Mouse (Mus musculus): Measurements from ENCODE around the gene Fam20c. TPM values are rescaled to one million over a fixed set of nuclear protein-coding genes. Genes with fewer than 3 reads are reported as not detected.
A peak's percentile ranks its signal among the peaks of the same experiment; 100 is the strongest.

Gene Fam20c
- polyA plus RNA-seq, 1 experiment from 2014 or later: 1.1 TPM

DNA sequence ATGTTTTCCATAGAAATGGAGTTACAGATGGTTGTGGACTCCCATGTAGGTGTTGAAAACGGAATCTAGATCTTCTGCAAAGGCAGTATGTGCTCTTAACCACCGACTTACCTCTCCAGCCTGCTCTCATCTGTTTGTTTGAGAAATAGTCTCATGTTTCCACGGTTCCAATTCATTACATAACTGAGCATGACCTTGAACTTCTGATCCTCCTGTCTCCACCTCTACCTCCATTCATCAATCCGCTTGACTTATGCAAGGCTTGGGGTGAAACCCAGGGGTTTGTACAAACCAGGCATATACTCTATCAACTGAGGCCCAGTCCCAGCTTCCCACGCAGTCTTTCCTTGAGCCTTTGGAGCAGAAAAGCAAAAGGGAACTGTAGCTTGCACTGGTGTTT is 12.8 kb upstream of the Fam20c start:
- no peaks in the 10 kb centered on the region; the same call in 1 of the 2 replicates for H3K27me3 ChIP-seq (ENCODE audit: low read depth, poor library complexity, severe bottlenecking)
- H3K4me1 ChIP-seq: peaks cover 17% of the 10 kb centered on the region; the same call in 1 of the 2 replicates
- H3K9me3 ChIP-seq (replicated peaks): no peaks in the 10 kb centered on the region
- no peak overlapping the region for H3K4me3 ChIP-seq
- no peaks in the 10 kb centered on the region for H3K36me3 ChIP-seq
- H3K27ac ChIP-seq: no peak overlapping the region
- no peak for DNase-seq (ENCODE audit: low spot score)
- 86% methylated on average over 5 of the region's 5 CpGs for WGBS

DNA sequence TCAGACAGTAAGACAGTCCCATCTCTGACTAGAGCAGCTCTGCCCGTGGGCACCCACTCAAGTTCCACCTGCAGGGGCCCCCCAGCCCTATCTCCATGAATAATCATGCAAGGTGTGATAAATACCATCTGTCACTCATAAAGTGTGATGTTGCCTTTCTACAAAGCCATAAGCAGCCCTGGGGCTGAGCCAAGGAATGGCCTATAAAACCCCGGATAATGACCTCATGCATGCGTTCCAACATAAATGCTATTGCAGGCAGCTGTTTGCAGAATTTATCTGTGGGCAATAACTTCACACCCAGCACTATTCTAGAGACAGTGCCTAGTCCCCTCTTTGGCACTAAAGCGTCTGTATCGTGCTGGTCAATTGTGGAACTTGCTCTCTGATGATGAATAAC is 12.0 kb upstream of the Fam20c start:
- Histone ChIP-seq H3K27ac (no peak overlapping the region), H3K4me3 (no peak overlapping the region), H3K36me3 (no peaks in the 10 kb centered on the region), H3K4me1 (peaks cover 14% of the 10 kb centered on the region; the same call in 1 of the 2 replicates), H3K27me3 (ENCODE audit: low read depth, poor library complexity, severe bottlenecking) (no peaks in the 10 kb centered on the region; the same call in 1 of the 2 replicates), H3K9me3 (replicated peaks) (no peaks in the 10 kb centered on the region)
- WGBS: 82% methylated on average over 5 of the region's 5 CpGs
- DNase-seq (ENCODE audit: low spot score): no peak

DNA sequence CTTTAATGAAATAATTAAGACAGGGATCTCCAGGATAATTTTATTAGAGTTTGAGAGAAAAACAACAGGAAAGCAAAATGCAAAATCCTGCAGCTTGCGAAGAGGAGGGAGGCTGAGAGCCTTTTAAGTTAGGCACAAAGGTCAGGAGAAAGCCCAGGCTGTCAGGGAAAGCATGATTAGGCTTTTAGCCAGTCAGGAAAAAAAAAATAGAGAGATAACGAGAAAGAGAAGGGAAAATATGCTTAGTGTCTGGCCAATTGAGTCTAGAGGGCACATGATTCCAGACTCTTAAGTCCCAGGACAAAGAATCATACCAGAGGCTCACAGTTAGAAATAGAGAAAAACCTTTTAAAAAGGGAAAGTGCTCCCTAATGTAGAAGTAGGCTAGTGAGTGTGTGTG is 10.7 kb upstream of the Fam20c start:
- no peak for DNase-seq (ENCODE audit: low spot score)
- no peaks in the 10 kb centered on the region for H3K36me3 ChIP-seq
- no peaks in the 10 kb centered on the region; the same call in 1 of the 2 replicates for H3K27me3 ChIP-seq (ENCODE audit: low read depth, poor library complexity, severe bottlenecking)
- no peak overlapping the region for H3K4me3 ChIP-seq
- no peaks in the 10 kb centered on the region for H3K9me3 ChIP-seq (replicated peaks)
- H3K27ac ChIP-seq: no peak overlapping the region
- peaks cover 10% of the 10 kb centered on the region; the same call in 1 of the 2 replicates for H3K4me1 ChIP-seq
- WGBS: 41% methylated on average over 2 of the region's 2 CpGs

DNA sequence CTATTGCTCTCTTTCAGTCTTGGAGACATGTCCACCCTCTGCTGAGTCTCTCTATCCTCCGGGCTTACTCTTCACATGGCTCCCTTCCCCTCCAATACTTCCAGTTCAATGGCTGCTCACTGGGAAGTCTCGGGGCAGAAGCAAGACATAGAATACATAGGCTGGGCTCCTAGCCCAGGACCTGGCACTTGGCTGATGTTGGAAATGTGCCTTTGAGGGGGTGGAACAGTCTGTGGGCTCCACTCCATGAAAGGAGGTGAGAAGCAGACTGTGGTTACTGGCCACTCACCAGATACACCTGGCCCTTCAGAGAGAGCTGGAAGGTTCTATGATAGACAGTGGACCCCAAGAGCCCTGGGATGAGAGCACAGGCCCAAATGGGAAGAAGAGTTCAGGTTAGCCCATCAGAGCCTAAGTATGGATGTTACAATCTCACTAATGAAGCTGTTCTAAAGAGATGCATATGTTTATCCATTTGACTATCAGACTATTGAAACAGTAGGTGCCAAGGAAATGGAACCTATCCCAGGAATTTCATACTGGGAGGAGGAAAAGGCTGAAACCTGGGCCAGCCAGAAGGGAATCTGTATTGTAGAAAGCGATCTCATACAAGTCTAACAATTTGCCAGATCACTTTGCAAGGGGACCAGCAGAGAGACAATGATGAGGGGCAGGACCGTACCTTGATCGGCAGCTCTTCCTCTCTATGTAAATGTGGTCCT is 8.8 kb upstream of the Fam20c start:
- no peak for DNase-seq (ENCODE audit: low spot score)
- no peaks in the 10 kb centered on the region for H3K36me3 ChIP-seq
- WGBS: 95% methylated on average over 5 of the region's 5 CpGs

DNA sequence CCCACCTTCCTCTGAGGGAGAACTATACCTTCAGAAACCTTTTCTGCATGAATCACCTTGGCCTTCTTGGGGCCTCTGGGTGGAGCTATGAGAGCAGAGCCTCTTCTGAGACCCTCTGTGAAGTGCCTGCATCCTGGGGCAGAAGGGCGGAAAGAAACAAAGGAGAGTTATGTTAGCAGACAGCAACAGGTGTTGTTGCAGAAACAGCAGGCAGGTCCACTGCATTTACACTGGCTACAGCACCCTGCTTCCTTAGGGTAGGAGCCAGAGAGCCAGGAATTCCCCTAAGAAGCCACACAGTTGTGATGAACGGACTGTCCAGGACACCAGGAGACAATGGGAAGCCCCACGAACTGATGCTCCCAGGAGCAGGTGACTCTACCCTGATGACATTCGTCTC is 1.0 kb upstream of the Fam20c start:
- Histone ChIP-seq H3K27ac (no peak overlapping the region), H3K36me3 (no peaks in the 10 kb centered on the region), H3K9me3 (replicated peaks) (no peaks in the 10 kb centered on the region), H3K27me3 (ENCODE audit: low read depth, poor library complexity, severe bottlenecking) (peaks cover 85% of the 10 kb centered on the region), H3K4me3 (no peak overlapping the region), H3K4me1 (peaks cover 38% of the 10 kb centered on the region)
- DNase-seq (ENCODE audit: low spot score): no peak
- WGBS: 58% methylated on average over 4 of the region's 4 CpGs

More for the DNA sequence above, 8.8 kb upstream of the Fam20c start:
- H3K27ac ChIP-seq: no peak overlapping the region
- H3K4me3 ChIP-seq: no peak overlapping the region
- no peaks in the 10 kb centered on the region for H3K9me3 ChIP-seq (replicated peaks)
- H3K27me3 ChIP-seq (ENCODE audit: low read depth, poor library complexity, severe bottlenecking): peaks cover 8% of the 10 kb centered on the region
- peaks cover 10% of the 10 kb centered on the region; the same call in 1 of the 2 replicates for H3K4me1 ChIP-seq

DNA sequence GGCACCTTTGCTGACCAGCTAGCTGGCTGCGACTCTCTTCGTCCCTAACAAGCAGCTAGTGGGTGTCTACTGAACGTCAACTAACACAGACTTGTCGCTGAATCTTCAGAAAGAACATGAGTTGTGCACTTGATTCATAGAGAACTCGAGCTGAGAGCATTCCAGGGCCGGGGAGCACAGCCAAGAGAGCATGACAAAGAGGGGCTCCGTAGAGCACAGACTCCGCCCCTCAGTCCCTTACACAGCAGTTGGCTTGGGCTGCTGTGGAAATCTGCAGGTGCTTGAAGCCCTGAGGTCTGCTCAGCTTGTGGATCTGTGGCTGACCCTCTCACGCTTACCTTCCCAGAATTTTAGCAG is 390 bp upstream of the Fam20c start:
- WGBS: 10% methylated on average over 9 of the region's 9 CpGs
- Histone ChIP-seq H3K4me1 (peaks cover 38% of the 10 kb centered on the region), H3K27ac (no peak overlapping the region; the same call in 1 of the 2 replicates), H3K36me3 (no peaks in the 10 kb centered on the region), H3K9me3 (replicated peaks) (no peaks in the 10 kb centered on the region), H3K27me3 (ENCODE audit: low read depth, poor library complexity, severe bottlenecking) (peaks cover 91% of the 10 kb centered on the region), H3K4me3 (peak overlapping the region; percentile 73)
- no peak for DNase-seq (ENCODE audit: low spot score)

DNA sequence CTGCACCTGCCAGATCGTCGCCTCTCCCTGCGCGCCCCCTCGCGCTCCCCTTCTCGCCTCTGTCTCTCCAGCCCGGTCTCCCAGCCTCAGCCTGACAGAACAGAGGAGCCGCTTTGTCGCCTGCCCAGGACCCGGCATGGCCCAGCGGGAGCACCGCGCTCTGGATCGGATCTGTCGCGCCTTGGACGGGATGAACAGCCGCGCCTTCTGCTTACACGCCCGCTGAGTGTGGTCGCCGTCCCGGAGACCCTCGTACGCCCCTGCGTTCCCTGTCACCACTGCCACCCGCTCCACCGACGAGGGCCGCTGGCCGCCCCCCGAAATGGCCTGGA is 773 bp downstream of the Fam20c start:
- Histone ChIP-seq H3K36me3 (no peaks in the 10 kb centered on the region), H3K9me3 (replicated peaks) (no peaks in the 10 kb centered on the region), H3K4me3 (peak overlapping the region; percentile 73), H3K4me1 (peaks cover 38% of the 10 kb centered on the region), H3K27ac (peak overlapping the region; percentile 79; the same call in 1 of the 2 replicates), H3K27me3 (ENCODE audit: low read depth, poor library complexity, severe bottlenecking) (peaks cover 96% of the 10 kb centered on the region)
- WGBS: 1% methylated on average over 34 of the region's 34 CpGs
- DNase-seq (ENCODE audit: low spot score): no peak

DNA sequence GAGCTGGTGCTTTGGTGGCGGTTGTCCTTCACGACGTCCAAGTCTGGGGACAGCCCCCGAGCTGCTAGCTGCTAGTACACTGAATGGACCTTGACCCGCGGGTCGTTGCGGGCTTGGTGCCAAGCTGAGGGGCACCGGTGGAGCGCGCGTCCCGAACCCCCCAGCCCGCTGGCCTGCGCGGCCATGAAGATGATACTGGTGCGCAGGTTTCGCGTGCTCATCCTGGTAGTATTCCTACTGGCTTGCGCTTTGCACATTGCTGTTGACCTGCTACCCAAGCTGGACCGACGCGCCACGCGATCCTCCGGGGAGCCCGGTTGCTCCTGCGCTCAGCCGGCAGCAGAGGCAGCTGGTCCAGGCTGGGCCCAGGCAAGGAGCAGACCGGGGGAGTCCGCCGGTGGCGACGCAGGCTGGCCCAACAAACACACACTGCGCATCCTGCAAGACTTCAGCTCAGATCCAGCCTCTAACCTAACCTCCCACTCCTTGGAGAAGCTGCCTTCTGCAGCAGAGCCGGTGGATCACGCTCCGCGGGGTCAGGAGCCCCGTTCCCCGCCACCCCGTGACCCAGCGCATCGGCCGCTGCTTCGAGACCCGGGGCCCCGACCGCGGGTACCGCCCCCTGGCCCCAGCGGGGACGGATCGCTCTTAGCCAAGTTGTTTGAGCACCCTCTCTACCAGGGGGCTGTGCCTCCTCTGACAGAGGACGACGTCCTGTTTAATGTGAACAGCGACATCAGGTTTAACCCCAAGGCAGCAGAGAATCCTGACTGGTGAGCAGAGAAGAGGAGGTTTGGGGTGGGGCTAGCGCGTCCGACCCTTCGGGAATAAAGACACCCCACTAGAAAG is 1.4 kb downstream of the Fam20c start:
- Histone ChIP-seq H3K27me3 (ENCODE audit: low read depth, poor library complexity, severe bottlenecking) (peaks cover 90% of the 10 kb centered on the region), H3K4me1 (peaks cover 38% of the 10 kb centered on the region), H3K36me3 (no peaks in the 10 kb centered on the region), H3K4me3 (peak overlapping the region; percentile 73), H3K9me3 (replicated peaks) (no peaks in the 10 kb centered on the region), H3K27ac (no peak overlapping the region)
- 1% methylated on average over 61 of the region's 61 CpGs for WGBS
- peak; percentile 55 for DNase-seq (ENCODE audit: low spot score)

DNA sequence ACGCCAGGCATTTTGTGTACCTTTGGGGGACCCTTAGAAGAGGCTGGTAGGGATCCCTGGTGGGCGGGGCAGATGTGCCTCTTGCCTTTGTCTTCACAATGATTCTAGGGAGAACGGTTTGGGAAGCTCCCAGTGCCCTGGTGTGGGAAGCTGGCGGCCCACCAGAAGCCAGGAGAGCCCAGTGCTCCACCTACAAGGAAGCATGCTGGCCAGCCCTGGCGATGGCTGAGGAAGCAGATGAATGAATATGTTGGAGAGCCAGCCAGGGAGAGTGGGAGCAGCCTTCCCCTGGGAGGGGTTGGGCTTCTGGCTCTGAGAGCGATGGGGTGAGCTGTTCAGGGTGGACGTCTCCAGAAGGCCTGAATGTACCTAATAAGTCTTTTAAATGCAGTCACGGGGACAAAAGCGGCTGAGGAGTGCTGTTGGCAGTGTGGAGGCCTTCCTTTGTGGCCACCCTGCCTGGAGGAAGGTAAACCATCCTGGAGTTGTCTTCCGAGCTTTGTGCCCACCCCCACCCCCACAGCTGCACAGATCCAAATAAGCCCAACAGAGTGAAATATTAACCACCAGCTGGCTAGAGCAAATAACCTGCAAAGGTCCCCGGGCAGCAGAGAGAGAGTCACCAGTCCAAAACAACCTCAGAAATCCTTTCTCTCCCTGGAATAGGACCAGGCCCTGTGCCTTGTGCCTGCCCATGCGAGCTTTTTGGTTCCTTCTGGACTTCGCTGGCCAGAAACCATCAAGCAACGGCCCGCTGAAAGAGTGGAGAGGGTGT is 2.2 kb downstream of the Fam20c start:
- 36% methylated on average over 15 of the region's 15 CpGs for WGBS
- H3K27ac ChIP-seq: no peak overlapping the region
- H3K27me3 ChIP-seq (ENCODE audit: low read depth, poor library complexity, severe bottlenecking): peaks cover 82% of the 10 kb centered on the region
- H3K9me3 ChIP-seq (replicated peaks): no peaks in the 10 kb centered on the region
- H3K4me1 ChIP-seq: peaks cover 38% of the 10 kb centered on the region
- no peaks in the 10 kb centered on the region for H3K36me3 ChIP-seq
- DNase-seq (ENCODE audit: low spot score): peak; percentile 36
- H3K4me3 ChIP-seq: peak overlapping the region; percentile 73

DNA sequence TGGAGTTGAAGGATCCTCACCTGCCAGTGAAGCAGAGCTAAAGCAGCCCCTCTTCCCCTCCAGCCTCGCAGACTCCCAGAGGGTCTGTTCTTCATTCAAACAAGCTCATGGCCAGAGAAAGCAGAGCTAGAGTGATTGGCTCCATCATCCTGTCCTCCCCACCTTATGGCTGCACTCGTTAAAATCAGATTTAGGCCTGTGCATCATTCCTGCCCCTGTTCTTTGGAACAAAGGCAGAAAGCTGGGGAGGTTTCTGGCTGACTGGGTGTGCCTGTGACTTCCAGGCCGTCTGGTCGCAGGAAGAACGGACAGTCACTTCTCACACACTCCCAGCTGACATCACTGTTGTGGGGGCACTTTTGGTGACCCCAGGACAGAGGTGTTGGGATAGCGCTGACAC is 2.8 kb downstream of the Fam20c start:
- WGBS: 74% methylated on average over 6 of the region's 6 CpGs
- H3K4me1 ChIP-seq: peaks cover 38% of the 10 kb centered on the region

DNA sequence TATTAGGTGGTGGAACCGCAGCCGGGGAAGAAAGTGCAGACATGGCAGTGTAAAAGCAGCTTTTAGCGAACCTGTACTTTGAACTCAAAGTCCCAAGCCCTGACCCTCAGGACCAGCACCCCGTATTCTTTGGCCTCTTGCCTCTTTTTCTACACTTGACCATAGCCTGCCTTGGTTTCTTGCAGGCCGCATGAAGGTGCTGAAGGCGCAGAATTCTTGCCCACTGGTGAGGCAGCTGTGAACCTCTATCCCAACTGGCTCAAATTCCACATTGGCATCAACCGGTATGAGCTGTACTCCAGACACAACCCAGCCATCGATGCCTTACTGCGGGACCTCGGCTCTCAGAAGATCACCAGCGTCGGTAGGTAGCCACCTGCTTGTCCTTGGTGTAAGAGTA is 3.3 kb downstream of the Fam20c start:
- no peak for DNase-seq (ENCODE audit: low spot score)
- H3K9me3 ChIP-seq (replicated peaks): no peaks in the 10 kb centered on the region
- H3K4me1 ChIP-seq: peaks cover 38% of the 10 kb centered on the region
- H3K36me3 ChIP-seq: no peaks in the 10 kb centered on the region
- no peak overlapping the region for H3K27ac ChIP-seq
- H3K27me3 ChIP-seq (ENCODE audit: low read depth, poor library complexity, severe bottlenecking): peaks cover 71% of the 10 kb centered on the region
- H3K4me3 ChIP-seq: no peak overlapping the region
- 94% methylated on average over 12 of the region's 12 CpGs for WGBS

More for the DNA sequence above, 2.8 kb downstream of the Fam20c start:
- Histone ChIP-seq H3K4me3 (no peak overlapping the region), H3K27ac (no peak overlapping the region), H3K36me3 (no peaks in the 10 kb centered on the region), H3K27me3 (ENCODE audit: low read depth, poor library complexity, severe bottlenecking) (peaks cover 75% of the 10 kb centered on the region), H3K9me3 (replicated peaks) (no peaks in the 10 kb centered on the region)
- no peak for DNase-seq (ENCODE audit: low spot score)

DNA sequence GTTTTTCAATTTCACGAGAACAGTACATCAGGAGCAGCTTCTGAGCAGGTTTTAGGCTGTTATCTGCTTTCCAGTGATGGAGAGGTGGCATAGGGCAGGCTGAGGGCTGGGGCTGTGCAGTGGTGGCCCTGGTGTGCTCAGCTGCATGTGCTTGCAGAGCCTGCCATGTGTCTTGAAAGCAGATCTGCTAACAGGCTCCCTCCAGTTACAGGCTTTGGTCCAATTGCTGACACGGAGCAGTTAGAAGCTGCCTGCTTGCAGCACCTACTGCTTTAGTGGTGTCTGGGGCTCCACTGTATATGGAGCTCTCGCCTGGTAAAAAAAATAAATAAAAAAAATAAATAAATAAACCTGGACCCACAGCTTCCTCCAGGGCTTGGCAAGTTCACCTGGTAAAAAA is 4.2 kb downstream of the Fam20c start:
- Histone ChIP-seq H3K4me3 (no peak overlapping the region), H3K9me3 (replicated peaks) (no peaks in the 10 kb centered on the region), H3K27me3 (ENCODE audit: low read depth, poor library complexity, severe bottlenecking) (peaks cover 61% of the 10 kb centered on the region), H3K4me1 (peaks cover 36% of the 10 kb centered on the region), H3K36me3 (no peaks in the 10 kb centered on the region), H3K27ac (no peak overlapping the region)
- no peak for DNase-seq (ENCODE audit: low spot score)
- 71% methylated on average over 3 of the region's 3 CpGs for WGBS
